Mouse (Mus musculus) neural tube, embryonic 12.5 days (tissue): Measurements from ENCODE around the gene Gm29797. TPM values are rescaled to one million over a fixed set of nuclear protein-coding genes. Genes with fewer than 3 reads are reported as not detected.

ENCODE experiments used
- ATAC-seq: fragments of 200-750 bp; cut with Nextera tagmentation; 2 replicates; pipeline ENCODE4 v1.8.0; 2017; ENCODE audit warnings: low read depth, mild to moderate bottlenecking, moderate TSS enrichment, moderate library complexity; ENCODE audit not compliant: low FRiP score
- H3K27ac ChIP-seq: fragments of 300-500 bp; sonication (generic); 2 replicates; pipeline ENCODE4 v1.5.1; 2016
- H3K27me3 ChIP-seq: fragments of 300-500 bp; sonication (generic); replicated peaks from 2 replicates; pipeline ENCODE4 v1.6.1; 2016; ENCODE audit warnings: mild to moderate bottlenecking
- H3K36me3 ChIP-seq: fragments of 300-500 bp; sonication (generic); 2 replicates; pipeline ENCODE4 v1.6.1; 2016; ENCODE audit warnings: mild to moderate bottlenecking
- H3K4me1 ChIP-seq: fragments of 300-500 bp; sonication (generic); 2 replicates; pipeline ENCODE4 v1.6.1; 2016
- H3K4me2 ChIP-seq: fragments of 300-500 bp; sonication (generic); replicated peaks from 2 replicates; pipeline ENCODE4 v1.6.1; 2016; ENCODE audit warnings: mild to moderate bottlenecking
- H3K4me3 ChIP-seq: fragments of 300-500 bp; sonication (generic); 2 replicates; pipeline ENCODE4 v1.5.1; 2016
- H3K9ac ChIP-seq: fragments of 300-500 bp; sonication (generic); 2 replicates; pipeline ENCODE4 v1.6.1; 2016; ENCODE audit warnings: mild to moderate bottlenecking
- H3K9me3 ChIP-seq: fragments of 300-500 bp; sonication (generic); 2 replicates; pipeline ENCODE4 v1.6.1; 2016; ENCODE audit warnings: mild to moderate bottlenecking
- WGBS: fragments of 180-500 bp; shearing (Covaris S2); methylation state at CpG from one replicate; pipeline ENCODE4 v1.1.7; 2016; 5-methylcytosine and 5-hydroxymethylcytosine counted together
- polyA plus RNA-seq: library from polyadenylated mRNA; unstranded; fragments of >200 nt; fragmentation: Nextera tagmentation; extraction: Ambion mirVana; gene quantifications from 2 replicates; pipeline ENCODE4 v1.2.1, GENCODE M21; 2016

Gene Gm29797
- polyA plus RNA-seq, result not detected in 2 replicates

DNA sequence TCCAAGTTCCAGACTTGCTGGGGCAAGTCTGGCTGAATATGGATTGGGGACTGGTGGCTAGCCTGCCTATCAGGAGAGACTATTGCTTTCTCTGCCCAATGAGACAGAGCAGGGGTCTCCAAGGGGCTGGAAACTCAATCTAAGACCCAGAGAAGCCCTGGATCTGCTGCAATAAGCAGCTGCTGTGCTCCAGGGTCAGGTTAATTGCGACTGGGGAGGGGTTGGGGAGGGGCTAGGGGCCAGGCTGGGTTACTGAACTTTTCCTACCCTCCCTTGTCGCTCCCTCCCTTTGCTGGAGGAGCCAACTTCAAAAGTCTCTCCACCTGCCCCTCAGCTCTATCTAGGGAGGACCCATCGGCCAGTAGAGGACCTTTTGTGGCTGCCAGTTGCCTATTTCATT is at the start of gene Gm29797:
Gene Gm29797, plus strand, starts transcription at position 301 of the 400 bp plus-strand sequence.
- no peak within 1 kb of the TSS for H3K27ac ChIP-seq
- H3K4me2 ChIP-seq, result no peak within 1 kb of the TSS
- no peaks in the 10 kb centered on the region for H3K9me3 ChIP-seq
- H3K4me1 ChIP-seq, result no peaks in the 10 kb centered on the region; the same call in 1 of the 2 replicates
- no peak within 1 kb of the TSS for H3K4me3 ChIP-seq
- H3K36me3 ChIP-seq, result peaks cover 59% of the 10 kb centered on the region
- no peak for ATAC-seq
- 50% methylated on average over 3 of the region's 3 CpGs for WGBS
- no peak within 1 kb of the TSS for H3K9ac ChIP-seq
- no peaks in the 10 kb centered on the region for H3K27me3 ChIP-seq

DNA sequence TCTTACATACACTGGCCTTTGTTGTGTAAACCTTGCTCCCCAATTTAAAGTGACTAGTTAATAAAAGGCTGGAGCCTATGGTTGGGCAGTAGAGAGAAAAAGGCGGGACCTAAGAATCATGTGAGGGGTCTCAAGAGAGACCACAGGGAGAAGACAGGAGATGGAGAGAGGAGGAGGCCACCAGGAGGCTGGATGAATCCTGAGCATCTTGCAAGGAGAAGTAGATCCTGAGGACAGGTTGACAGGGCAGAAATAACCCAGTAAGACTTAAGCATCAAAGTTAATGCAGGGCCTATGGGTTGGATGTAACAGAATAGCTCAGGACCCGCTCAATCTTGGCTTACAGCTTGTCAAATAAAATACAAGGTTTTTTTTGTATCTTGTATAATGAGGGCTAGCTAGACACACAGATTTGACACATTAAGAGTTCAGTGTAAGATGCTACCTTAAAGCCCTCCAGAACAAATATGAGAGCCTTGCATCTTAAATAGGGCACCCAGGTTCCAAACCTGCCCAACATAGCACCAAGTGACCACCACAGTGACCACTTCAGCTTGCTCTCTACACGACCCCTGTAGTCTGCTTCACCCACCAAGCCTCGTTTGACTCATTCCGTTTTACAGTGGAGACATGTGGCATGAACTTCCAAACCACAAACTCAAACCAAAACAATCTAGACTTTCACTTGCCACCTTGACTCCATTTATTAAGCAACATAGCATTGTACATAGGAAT is 37.9 kb upstream of the Gm29797 start:
- Histone ChIP-seq H3K36me3 (peaks cover 43% of the 10 kb centered on the region), H3K9me3 (no peaks in the 10 kb centered on the region), H3K4me1 (no peaks in the 10 kb centered on the region), H3K9ac (no peak overlapping the region), H3K4me2 (no peak overlapping the region), H3K27ac (no peak overlapping the region), H3K27me3 (no peaks in the 10 kb centered on the region), H3K4me3 (no peak overlapping the region)
- no peak for ATAC-seq
- WGBS, result 91% methylated on average over 5 of the region's 5 CpGs

DNA sequence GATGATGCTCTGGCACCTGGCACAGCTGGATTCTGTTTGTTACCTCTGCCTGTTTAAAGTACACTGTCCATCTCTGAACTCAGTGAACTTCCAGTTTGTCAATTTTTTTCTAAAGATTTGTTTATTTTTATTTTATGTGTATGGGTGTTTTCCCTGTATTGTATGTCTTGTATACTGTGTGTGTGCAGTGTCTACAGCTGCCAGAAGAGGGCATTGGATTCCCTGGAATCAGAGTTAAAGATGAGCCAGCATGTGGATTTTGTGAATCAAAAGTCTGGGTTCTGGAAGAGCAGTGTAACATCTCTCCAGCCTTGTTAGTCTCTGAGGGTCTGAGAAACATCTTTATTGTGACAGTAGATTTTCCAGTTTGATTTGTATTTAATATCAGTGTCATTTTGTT is 33.4 kb upstream of the Gm29797 start:
- Histone ChIP-seq H3K4me3 (no peak overlapping the region), H3K36me3 (peaks cover 35% of the 10 kb centered on the region)
- no peak for ATAC-seq

DNA sequence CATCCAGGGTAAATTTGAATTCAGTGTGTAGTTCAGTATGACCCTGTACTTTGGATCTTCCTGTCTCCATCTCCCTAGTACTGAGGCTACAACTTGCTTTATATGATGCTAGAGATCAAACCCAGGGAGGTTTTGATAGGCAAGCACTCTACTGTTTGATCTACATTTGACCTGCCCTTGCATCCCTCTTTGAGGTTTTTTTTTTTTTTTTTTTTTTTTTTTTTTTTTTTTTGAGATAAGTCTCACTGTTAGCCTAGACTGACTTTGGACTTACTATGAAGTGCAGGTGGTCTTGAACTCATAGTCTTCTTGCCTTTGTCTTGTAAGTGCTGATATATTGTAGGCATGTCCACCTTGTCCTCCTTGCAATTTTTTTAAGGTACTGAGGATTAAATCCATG is 28.4 kb upstream of the Gm29797 start:
- Histone ChIP-seq H3K4me3 (no peak overlapping the region), H3K27ac (no peak overlapping the region), H3K36me3 (peaks cover 28% of the 10 kb centered on the region), H3K4me1 (no peaks in the 10 kb centered on the region), H3K9me3 (no peaks in the 10 kb centered on the region), H3K4me2 (no peak overlapping the region), H3K9ac (no peak overlapping the region), H3K27me3 (no peaks in the 10 kb centered on the region)
- ATAC-seq, result no peak

More for the DNA sequence above, 33.4 kb upstream of the Gm29797 start:
- Histone ChIP-seq H3K9ac (no peak overlapping the region), H3K4me2 (no peak overlapping the region), H3K27ac (no peak overlapping the region), H3K9me3 (no peaks in the 10 kb centered on the region), H3K4me1 (no peaks in the 10 kb centered on the region), H3K27me3 (no peaks in the 10 kb centered on the region)

DNA sequence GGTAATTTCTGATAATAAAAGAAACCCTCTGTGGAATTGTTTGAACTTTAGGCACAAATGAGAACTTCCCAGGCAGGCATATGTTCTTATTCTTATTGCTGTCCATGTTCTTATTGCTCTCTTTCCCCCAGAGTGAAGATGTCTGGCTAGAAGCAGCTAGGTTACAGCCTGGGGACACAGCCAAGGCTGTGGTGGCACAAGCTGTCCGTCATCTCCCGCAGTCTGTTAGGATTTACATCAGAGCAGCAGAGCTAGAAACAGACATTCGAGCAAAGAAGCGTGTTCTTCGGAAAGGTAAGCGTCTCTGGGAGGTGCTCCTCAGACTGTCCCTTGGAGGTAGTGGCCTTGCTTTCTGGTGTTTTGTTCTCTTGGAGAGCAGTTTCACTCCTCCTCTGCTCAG is 24.2 kb upstream of the Gm29797 start:
- H3K9ac ChIP-seq, result no peak overlapping the region
- no peaks in the 10 kb centered on the region for H3K4me1 ChIP-seq
- no peak overlapping the region for H3K4me3 ChIP-seq
- no peak overlapping the region for H3K27ac ChIP-seq
- no peak for ATAC-seq
- WGBS, result 94% methylated on average over 6 of the region's 6 CpGs
- H3K9me3 ChIP-seq, result no peaks in the 10 kb centered on the region
- peaks cover 62% of the 10 kb centered on the region for H3K36me3 ChIP-seq
- no peak overlapping the region for H3K4me2 ChIP-seq
- H3K27me3 ChIP-seq, result no peaks in the 10 kb centered on the region

DNA sequence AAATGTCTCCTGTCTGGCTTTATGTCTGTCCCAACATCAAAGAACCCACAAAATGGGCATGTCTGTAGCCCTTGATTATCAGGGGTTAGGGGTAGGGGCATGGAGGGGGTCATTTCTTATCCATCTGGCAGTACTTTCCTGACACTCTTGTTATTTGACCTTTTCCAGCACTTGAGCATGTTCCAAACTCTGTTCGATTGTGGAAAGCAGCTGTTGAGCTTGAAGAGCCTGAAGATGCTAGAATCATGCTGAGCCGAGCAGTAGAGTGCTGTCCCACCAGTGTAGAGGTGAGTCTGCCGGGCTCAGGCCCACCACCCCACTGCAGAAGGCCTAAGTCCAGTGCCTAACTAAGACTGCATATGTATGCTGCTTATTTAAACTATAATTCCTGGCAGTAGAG is 21.0 kb upstream of the Gm29797 start:
- no peak overlapping the region for H3K9ac ChIP-seq
- peaks cover 74% of the 10 kb centered on the region for H3K36me3 ChIP-seq
- no peak overlapping the region for H3K27ac ChIP-seq
- no peaks in the 10 kb centered on the region for H3K9me3 ChIP-seq
- no peaks in the 10 kb centered on the region for H3K4me1 ChIP-seq
- no peak for ATAC-seq
- 93% methylated on average over 3 of the region's 3 CpGs for WGBS
- H3K4me2 ChIP-seq, result no peak overlapping the region
- H3K4me3 ChIP-seq, result no peak overlapping the region
- H3K27me3 ChIP-seq, result no peaks in the 10 kb centered on the region

DNA sequence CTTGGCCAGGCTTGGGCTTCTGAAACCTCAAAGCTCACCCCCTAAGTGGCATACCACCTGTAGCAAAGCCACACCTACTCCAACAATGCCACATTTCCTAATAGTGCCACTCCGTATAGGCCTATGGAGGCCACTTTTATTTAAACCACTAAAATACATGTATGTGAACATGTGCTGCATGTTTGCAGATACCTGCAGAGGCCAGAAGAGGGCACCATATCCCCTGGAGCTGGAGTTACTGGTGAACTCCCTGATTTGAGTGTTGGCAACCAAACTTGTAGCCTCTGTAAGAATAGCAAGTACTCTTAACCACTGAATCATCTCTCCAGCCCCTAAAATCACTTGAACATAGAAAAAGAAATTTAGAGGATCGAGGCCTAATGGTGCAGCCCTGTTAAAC is 12.5 kb upstream of the Gm29797 start:
- Histone ChIP-seq H3K4me1 (no peaks in the 10 kb centered on the region), H3K9ac (no peak overlapping the region), H3K4me2 (no peak overlapping the region), H3K36me3 (peaks cover 75% of the 10 kb centered on the region), H3K27me3 (no peaks in the 10 kb centered on the region), H3K27ac (no peak overlapping the region), H3K9me3 (no peaks in the 10 kb centered on the region), H3K4me3 (no peak overlapping the region)
- WGBS, result 92% methylated on average over 2 of the region's 2 CpGs
- no peak for ATAC-seq

DNA sequence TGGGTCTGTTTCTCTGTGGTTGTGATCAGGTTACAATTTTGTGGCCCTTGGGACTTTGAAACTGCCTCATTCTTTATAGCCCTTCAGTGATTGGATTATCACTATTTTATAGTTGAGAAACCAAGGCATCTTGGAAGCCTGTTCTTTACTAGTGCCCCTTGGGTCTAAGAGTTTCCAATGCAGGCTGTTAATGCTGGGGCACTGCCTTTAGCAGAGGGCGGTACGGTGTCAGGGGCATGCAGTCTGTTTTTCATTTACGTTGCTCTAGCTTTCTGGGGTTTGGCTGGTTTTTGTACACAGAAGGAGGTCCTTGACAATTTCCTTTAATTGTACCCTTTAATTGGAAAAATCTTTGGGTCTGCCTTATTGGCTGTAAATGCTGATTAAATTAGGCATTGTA is 11.2 kb upstream of the Gm29797 start:
- Histone ChIP-seq H3K27me3 (no peaks in the 10 kb centered on the region), H3K4me1 (no peaks in the 10 kb centered on the region), H3K27ac (no peak overlapping the region), H3K9ac (no peak overlapping the region), H3K4me2 (no peak overlapping the region), H3K9me3 (no peaks in the 10 kb centered on the region), H3K4me3 (no peak overlapping the region), H3K36me3 (peaks cover 76% of the 10 kb centered on the region)
- WGBS, result 93% methylated on average over 3 of the region's 3 CpGs
- ATAC-seq, result no peak

DNA sequence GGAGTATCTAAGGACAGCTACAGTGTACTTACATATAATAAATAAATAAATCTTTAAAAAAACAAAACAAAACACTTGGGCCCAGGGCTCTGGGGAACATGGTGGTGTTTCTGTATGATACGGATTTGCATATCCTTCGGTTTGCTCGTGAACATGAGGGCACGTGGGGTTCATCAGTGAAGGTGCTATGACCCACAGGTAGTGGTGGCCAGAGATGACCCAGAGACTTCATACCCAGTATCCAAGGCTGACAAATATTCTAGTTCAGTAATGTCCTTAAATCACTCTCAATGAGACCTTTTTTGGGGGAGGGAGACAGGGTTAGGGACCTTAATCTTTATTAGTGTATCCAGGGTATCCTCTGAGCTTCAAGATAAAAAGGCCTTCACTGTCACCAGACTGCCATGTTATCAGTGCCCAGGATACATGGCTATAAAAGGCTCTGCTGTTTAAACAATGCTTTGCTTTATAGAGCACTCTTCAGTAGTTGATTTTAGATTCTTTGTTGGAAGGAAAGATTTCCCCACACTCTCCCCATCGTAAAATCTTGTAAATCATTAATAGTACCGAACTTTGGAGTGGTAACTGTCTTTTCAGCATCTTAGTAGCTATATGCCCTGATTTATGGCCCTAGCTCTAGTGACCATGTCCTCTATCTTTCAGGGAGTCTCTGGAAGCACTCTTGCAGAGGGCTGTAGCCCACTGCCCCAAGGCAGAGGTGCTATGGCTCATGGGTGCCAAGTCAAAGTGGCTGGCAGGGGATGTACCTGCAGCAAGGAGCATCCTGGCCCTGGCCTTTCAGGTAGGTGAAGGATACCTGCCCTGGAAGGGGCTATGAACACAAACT is 10.0 kb upstream of the Gm29797 start:
- WGBS, result 88% methylated on average over 6 of the region's 6 CpGs
- Histone ChIP-seq H3K27ac (no peak overlapping the region), H3K9me3 (no peaks in the 10 kb centered on the region), H3K27me3 (no peaks in the 10 kb centered on the region), H3K9ac (no peak overlapping the region), H3K36me3 (peaks cover 78% of the 10 kb centered on the region), H3K4me1 (no peaks in the 10 kb centered on the region), H3K4me2 (no peak overlapping the region), H3K4me3 (no peak overlapping the region)
- ATAC-seq, result no peak

DNA sequence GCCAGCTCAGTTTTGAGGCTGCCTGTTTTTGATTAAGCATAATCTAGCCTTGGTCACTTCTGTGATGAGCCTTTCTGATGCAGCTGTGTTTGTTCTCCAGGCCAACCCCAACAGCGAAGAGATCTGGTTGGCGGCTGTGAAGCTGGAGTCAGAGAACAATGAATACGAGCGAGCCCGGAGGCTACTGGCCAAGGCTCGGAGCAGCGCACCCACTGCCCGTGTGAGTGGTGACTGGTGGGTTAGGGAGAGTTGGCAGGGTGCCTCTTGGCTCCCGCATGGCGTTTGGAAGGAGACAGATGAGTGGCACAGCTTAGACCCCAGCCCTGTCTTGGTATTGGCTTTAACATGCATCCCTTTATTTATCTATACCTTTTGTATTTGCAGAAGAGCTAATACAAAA is 7.9 kb upstream of the Gm29797 start:
- H3K9me3 ChIP-seq, result no peaks in the 10 kb centered on the region
- no peaks in the 10 kb centered on the region for H3K4me1 ChIP-seq
- 97% methylated on average over 10 of the region's 10 CpGs for WGBS
- no peak overlapping the region for H3K4me3 ChIP-seq
- no peak overlapping the region for H3K9ac ChIP-seq
- no peak overlapping the region for H3K27ac ChIP-seq
- peaks cover 88% of the 10 kb centered on the region for H3K36me3 ChIP-seq
- H3K27me3 ChIP-seq, result no peaks in the 10 kb centered on the region
- ATAC-seq, result no peak
- H3K4me2 ChIP-seq, result no peak overlapping the region

DNA sequence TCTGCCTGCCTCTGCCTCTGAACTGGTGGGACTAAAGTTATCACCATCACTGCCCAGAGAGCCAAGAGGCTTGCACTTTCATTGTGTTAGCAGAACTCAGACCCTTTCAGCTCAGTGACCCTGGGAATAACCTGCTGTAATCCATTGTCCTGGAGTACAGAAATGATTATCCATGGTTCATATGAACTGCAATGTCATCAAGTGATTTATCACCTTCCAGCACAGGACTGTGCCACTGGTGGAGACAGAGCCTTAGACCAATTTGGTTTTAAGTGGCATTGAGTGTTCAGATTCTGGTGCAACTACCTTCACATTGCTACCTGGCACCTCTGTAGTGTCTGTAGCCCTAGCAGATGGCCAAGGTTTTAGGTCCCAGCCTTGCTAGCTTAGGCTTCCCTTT is 3.8 kb upstream of the Gm29797 start:
- no peak overlapping the region for H3K9ac ChIP-seq
- H3K27ac ChIP-seq, result no peak overlapping the region
- H3K9me3 ChIP-seq, result no peaks in the 10 kb centered on the region
- no peaks in the 10 kb centered on the region for H3K4me1 ChIP-seq
- H3K27me3 ChIP-seq, result no peaks in the 10 kb centered on the region
- H3K36me3 ChIP-seq, result peaks cover 91% of the 10 kb centered on the region
- ATAC-seq, result no peak
- H3K4me2 ChIP-seq, result no peak overlapping the region
- no peak overlapping the region for H3K4me3 ChIP-seq

DNA sequence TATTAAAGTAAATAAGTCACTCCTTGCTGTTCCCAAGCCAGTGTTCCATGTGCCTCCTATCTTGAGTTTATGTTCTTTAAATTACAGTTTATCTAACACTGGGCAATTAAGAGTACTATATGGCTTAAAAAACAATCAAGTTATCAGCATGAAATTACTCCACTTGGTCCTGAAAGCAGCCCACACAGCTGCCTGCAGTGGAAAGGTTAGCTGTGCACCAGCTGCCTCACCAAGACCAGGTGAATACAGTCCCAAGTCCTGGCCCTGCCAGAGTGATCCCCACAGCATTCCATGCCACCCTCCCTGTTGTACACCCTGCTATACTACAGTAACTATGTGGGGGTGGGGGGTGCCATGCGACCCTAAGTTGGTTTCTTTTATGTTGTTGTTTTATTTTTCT is 3.3 kb upstream of the Gm29797 start:
- Histone ChIP-seq H3K4me3 (no peak overlapping the region), H3K4me1 (no peaks in the 10 kb centered on the region), H3K9ac (no peak overlapping the region), H3K4me2 (no peak overlapping the region), H3K36me3 (peaks cover 89% of the 10 kb centered on the region), H3K27ac (no peak overlapping the region), H3K27me3 (no peaks in the 10 kb centered on the region), H3K9me3 (no peaks in the 10 kb centered on the region)
- WGBS, result 83% methylated on average over 1 of the region's 1 CpGs
- ATAC-seq, result no peak

DNA sequence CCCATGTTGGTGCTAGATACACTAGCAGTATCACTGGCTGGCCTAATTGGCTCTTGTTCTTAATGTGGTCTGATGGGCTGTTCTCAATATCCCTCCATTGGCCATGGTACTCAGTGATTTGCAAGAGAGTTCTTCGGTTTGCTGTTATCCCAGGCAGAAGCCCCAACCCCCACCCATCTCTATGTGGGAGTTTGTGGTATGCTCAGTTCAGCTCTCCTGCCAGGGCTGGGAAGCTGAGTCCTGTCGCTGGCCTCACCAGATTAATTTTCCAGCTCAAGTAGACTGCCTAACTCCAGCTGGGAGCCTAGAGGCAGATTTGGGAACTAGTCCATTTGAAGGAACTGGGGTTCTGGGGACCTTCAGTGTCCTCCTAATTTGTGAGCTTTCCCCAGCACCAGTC is 607 bp downstream of the Gm29797 start:
- 74% methylated on average over 2 of the region's 2 CpGs for WGBS
- Histone ChIP-seq H3K9ac (no peak overlapping the region), H3K27me3 (no peaks in the 10 kb centered on the region), H3K4me3 (no peak overlapping the region), H3K27ac (no peak overlapping the region), H3K4me1 (no peaks in the 10 kb centered on the region; the same call in 1 of the 2 replicates), H3K9me3 (no peaks in the 10 kb centered on the region), H3K4me2 (no peak overlapping the region), H3K36me3 (peaks cover 52% of the 10 kb centered on the region)
- no peak for ATAC-seq
